Mouse (Mus musculus) thymus, adult 2 months (tissue): ENCODE results near the gene Tmem132c. TPM values are rescaled to one million over a fixed set of nuclear protein-coding genes. Genes with fewer than 3 reads are reported as not detected.

Experiments used
- DNase-seq: peaks from one replicate; pipeline ENCODE4 v3.0.0; 2021
- H3K27ac ChIP-seq: fragments of 200-500 bp; 2 replicates; pipeline ENCODE4 v1.5.1; 2012; ENCODE audit warnings: low read length, control low read depth; ENCODE audit not compliant: control insufficient read depth, insufficient read depth
- H3K27me3 ChIP-seq: fragments of 200-500 bp; 2 replicates; pipeline ENCODE4 v1.6.1; 2012; ENCODE audit warnings: mild to moderate bottlenecking, low read length, moderate library complexity, mixed read lengths; ENCODE audit not compliant: control insufficient read depth, insufficient read depth
- H3K36me3 ChIP-seq: fragments of 200-500 bp; 2 replicates; pipeline ENCODE4 v1.6.1; 2012; ENCODE audit warnings: mild to moderate bottlenecking, low read length, moderate library complexity; ENCODE audit not compliant: control insufficient read depth, insufficient read depth
- H3K4me1 ChIP-seq: fragments of 200-500 bp; replicated peaks from 2 replicates; pipeline ENCODE4 v1.6.1; 2012; ENCODE audit warnings: low read length; ENCODE audit not compliant: control insufficient read depth, insufficient read depth
- H3K4me3 ChIP-seq: fragments of 200-500 bp; 2 replicates; pipeline ENCODE4 v1.5.1; 2012; ENCODE audit warnings: mild to moderate bottlenecking, low read length, control low read depth, moderate library complexity; ENCODE audit not compliant: control insufficient read depth, insufficient read depth
- CTCF ChIP-seq: fragments of 200-500 bp; IDR thresholded peaks from 2 replicates; pipeline ENCODE4 v1.5.1; 2012; ENCODE audit warnings: mild to moderate bottlenecking, control low read depth, low read length, moderate library complexity, borderline replicate concordance; ENCODE audit not compliant: control insufficient read depth, poor library complexity, insufficient read depth; ENCODE audit errors: extremely low read depth
- POLR2A ChIP-seq: fragments of 200-500 bp; IDR thresholded peaks from 2 replicates; pipeline ENCODE4 v1.6.1; 2012; ENCODE audit warnings: mild to moderate bottlenecking, low read length, control low read depth, moderate library complexity; ENCODE audit not compliant: control insufficient read depth, poor library complexity, insufficient read depth; ENCODE audit errors: extremely low read depth
- WGBS: fragments of 180-500 bp; shearing (Covaris S2); methylation state at CpG from one replicate; pipeline ENCODE4 v1.1.7; 2018; 5-methylcytosine and 5-hydroxymethylcytosine counted together
- polyA plus RNA-seq: library from polyadenylated mRNA; depleted of rRNA; stranded (reverse); fragments of >200 nt; gene quantifications from 2 replicates; pipeline ENCODE4 v1.2.3, GENCODE M21; 2012

The Tmem132c gene
- polyA plus RNA-seq, 1 experiment = 1.5 TPM

- Histone ChIP-seq H3K4me3 (no peak overlapping the region), H3K4me1 (peaks cover 22% of the 10 kb centered on the region), H3K27ac (no peak overlapping the region; the same call in 1 of the 2 replicates), H3K36me3 (no peaks in the 10 kb centered on the region), H3K27me3 (no peaks in the 10 kb centered on the region)
- no peak for DNase-seq
- no peak for TF ChIP-seq CTCF
- no peak for TF ChIP-seq POLR2A
- WGBS = 29% methylated on average over 8 of the region's 8 CpGs
Observed at GRCm38 (mm10) chr5:127483955-127484659, 242.5 kb downstream of the Tmem132c start.

DNA sequence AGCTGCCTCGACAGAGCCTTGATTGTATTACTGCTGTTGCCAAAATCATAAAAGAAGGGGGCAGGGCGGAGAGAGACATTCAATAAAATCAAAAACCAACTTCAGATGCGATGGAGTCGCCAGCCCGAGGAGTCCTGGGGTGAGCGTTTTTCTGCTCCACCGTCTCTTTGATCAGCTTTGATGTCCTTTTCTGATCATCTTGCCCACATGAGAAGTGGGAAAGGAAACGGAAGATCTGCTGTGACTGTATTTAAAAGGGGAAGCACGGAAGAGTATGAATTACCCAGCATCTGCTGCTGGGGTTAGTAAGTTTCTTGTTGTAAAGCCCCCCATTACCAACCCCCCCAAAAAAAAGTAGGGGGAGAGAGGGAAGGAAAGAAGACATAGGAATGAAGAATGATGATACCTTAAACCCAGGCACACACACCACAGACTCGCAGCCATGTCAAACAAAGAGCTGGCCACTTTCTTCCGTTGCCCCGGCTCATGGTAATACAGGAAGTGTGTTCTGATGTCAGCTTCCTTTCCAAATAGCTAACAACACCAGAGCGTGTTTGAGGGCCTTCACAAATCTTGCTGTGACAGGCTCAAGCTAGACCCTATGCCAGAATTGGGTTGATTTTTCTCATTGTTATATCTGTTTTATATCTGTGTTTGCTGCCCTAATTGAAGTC is 243.3 kb downstream of the Tmem132c start:
- peak overlapping the region; percentile 44 for H3K27ac ChIP-seq
- H3K27me3 ChIP-seq = no peaks in the 10 kb centered on the region
- H3K4me3 ChIP-seq = peak overlapping the region; percentile 45
- 4% methylated on average over 13 of the region's 13 CpGs for WGBS
- peaks cover 22% of the 10 kb centered on the region for H3K4me1 ChIP-seq
- no peak for DNase-seq
- TF ChIP-seq POLR2A (no peak), CTCF (no peak)
- no peaks in the 10 kb centered on the region for H3K36me3 ChIP-seq

DNA sequence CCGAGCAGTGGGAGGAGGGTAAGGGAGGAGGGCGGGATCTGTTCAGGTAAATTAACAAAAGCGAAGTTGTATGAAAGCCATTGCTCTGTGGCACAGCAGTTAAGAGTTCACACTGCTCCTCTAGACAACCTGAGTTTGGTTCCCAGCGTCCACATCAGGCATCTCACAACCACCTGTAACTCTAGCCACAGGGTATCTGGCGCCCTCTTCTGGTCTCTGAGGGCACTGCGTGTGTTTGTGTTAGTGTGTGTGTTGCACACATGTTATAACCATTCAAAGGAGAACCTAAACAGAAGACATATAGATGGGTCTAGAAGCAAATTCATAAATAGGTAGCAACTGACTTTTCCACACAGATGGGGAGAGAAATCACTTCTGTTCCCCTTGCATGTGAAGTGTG is 245.6 kb downstream of the Tmem132c start:
- peaks cover 22% of the 10 kb centered on the region for H3K4me1 ChIP-seq
- 90% methylated on average over 6 of the region's 6 CpGs for WGBS
- no peak overlapping the region for H3K4me3 ChIP-seq
- no peak for TF ChIP-seq POLR2A
- no peak for TF ChIP-seq CTCF
- no peaks in the 10 kb centered on the region for H3K27me3 ChIP-seq
- DNase-seq = no peak
- no peak overlapping the region for H3K27ac ChIP-seq
- no peaks in the 10 kb centered on the region for H3K36me3 ChIP-seq

- 96% methylated on average over 13 of the region's 13 CpGs for WGBS
- Histone ChIP-seq H3K27me3 (no peaks in the 10 kb centered on the region), H3K27ac (no peak overlapping the region), H3K36me3 (no peaks in the 10 kb centered on the region), H3K4me1 (peaks cover 17% of the 10 kb centered on the region), H3K4me3 (no peak overlapping the region)
- DNase-seq = no peak
- no peak for TF ChIP-seq CTCF
- TF ChIP-seq POLR2A = no peak
Observed at GRCm38 (mm10) chr5:127488666-127489065, 247.1 kb downstream of the Tmem132c start.

- Histone ChIP-seq H3K27me3 (no peaks in the 10 kb centered on the region), H3K4me3 (no peak overlapping the region), H3K36me3 (no peaks in the 10 kb centered on the region), H3K4me1 (no peaks in the 10 kb centered on the region), H3K27ac (no peak overlapping the region)
- TF ChIP-seq POLR2A (no peak), CTCF (no peak)
- DNase-seq = no peak
- WGBS = 83% methylated on average over 3 of the region's 3 CpGs
Observed at GRCm38 (mm10) chr5:127491724-127492123, 250.1 kb downstream of the Tmem132c start.

DNA sequence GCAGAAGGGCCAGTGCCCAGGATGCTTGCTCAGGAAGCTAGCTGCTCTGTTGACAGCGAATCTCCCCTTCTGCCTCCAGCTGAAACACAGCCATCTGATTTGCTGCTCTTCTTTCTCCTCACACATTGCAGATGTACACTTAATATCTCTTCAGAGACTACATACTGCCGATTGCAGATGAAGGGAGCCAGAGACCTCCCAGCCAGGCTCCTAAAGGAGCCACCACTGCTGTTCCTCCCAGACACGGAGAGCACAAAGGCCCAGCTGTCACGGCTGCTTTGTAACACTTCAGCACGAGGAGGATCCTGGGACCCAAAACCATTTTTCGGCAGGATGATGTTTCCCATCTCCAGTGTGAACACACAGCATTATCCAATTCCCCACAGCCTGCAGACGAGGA is 255.3 kb downstream of the Tmem132c start:
- no peak overlapping the region for H3K27ac ChIP-seq
- no peaks in the 10 kb centered on the region for H3K36me3 ChIP-seq
- no peaks in the 10 kb centered on the region for H3K27me3 ChIP-seq
- H3K4me1 ChIP-seq = no peaks in the 10 kb centered on the region
- H3K4me3 ChIP-seq = no peak overlapping the region
- 75% methylated on average over 7 of the region's 7 CpGs for WGBS
- no peak for TF ChIP-seq POLR2A
- TF ChIP-seq CTCF = no peak
- no peak for DNase-seq
